Mouse (Mus musculus) adrenal gland, postnatal 0 days (tissue): ENCODE measurements around the gene Pcolce. TPM values are rescaled to one million over a fixed set of nuclear protein-coding genes. Genes with fewer than 3 reads are reported as not detected.

Experiments
- polyA plus RNA-seq: library from polyadenylated mRNA; unstranded; fragments of >200 nt; fragmentation: Nextera tagmentation; extraction: Ambion mirVana; gene quantifications from 2 replicates; pipeline ENCODE4 v1.2.1, GENCODE M21; 2015

Gene Pcolce
- 331 and 534 TPM in 2 replicates for polyA plus RNA-seq

GRCm38 (mm10) chr5:137613550-137613949, at the start of gene Pcolce:
TSS of gene Pcolce (minus strand) at chr5:137613784.

GRCm38 (mm10) chr5:137645652-137646091, 32.1 kb upstream of the Pcolce start, which contains the start of gene Irs3:
TSS of gene Irs3 (minus strand) at chr5:137645714.

GRCm38 (mm10) chr5:137641054-137641453, 27.5 kb upstream of the Pcolce start, which contains the start of gene Sap25:
TSS of gene Sap25 (plus strand) at chr5:137641334.

GRCm38 (mm10) chr5:137628498-137629305, 15.1 kb upstream of the Pcolce start, which contains the start of the genes Fbxo24, Lrch4 and Gm20605:
TSS of gene Fbxo24 (minus strand) at chr5:137629002.
TSS of gene Lrch4 (plus strand) at chr5:137629121.
TSS of gene Gm20605 (plus strand) at chr5:137629175.

GRCm38 (mm10) chr5:137600619-137601364, 12.8 kb downstream of the Pcolce start, which contains the start of gene Mospd3:
TSS of gene Mospd3 (minus strand) at chr5:137601058.

GRCm38 (mm10) chr5:137569665-137570064, 43.9 kb downstream of the Pcolce start, which contains the start of gene Tfr2:
TSS of gene Tfr2 (plus strand) at chr5:137569840.

Other genes starting within 250 kb of the Pcolce start
- 0.07 and 0.11 TPM in 2 replicates for gene Zan, start 136.7 kb downstream of the Pcolce start, polyA plus RNA-seq
- gene Pop7, start 111.3 kb downstream of the Pcolce start, polyA plus RNA-seq, result 37.0 and 47.6 TPM in 2 replicates
- gene Gigyf1, start 95.2 kb downstream of the Pcolce start, polyA plus RNA-seq, result 7.4 and 11.0 TPM in 2 replicates
- not detected in 2 replicates for gene Epo, start 80.5 kb downstream of the Pcolce start, polyA plus RNA-seq
- 376 and 471 TPM in 2 replicates for gene Gnb2, start 80.3 kb downstream of the Pcolce start, polyA plus RNA-seq
- gene Actl6b, start 60.3 kb downstream of the Pcolce start, polyA plus RNA-seq, result 12.9 and 24.4 TPM in 2 replicates
- gene Tfr2, start 43.9 kb downstream of the Pcolce start, polyA plus RNA-seq, result 5.8 and 6.5 TPM in 2 replicates
- gene Mospd3, start 12.7 kb downstream of the Pcolce start, polyA plus RNA-seq, result 47.4 and 59.0 TPM in 2 replicates
- 0.40 and 0.71 TPM in 2 replicates for gene Fbxo24, start 15.2 kb upstream of the Pcolce start, polyA plus RNA-seq
- gene Lrch4, start 15.3 kb upstream of the Pcolce start, polyA plus RNA-seq, result 27.2 and 31.5 TPM in 2 replicates
- 3.2 and 3.4 TPM in 2 replicates for gene Gm20605, start 15.4 kb upstream of the Pcolce start, polyA plus RNA-seq
- 2.9 and 5.4 TPM in 2 replicates for gene Sap25, start 27.6 kb upstream of the Pcolce start, polyA plus RNA-seq
- gene Irs3, start 31.9 kb upstream of the Pcolce start, polyA plus RNA-seq, result 0.38 and 0.50 TPM in 2 replicates
- 14.8 and 23.8 TPM in 2 replicates for gene Agfg2, start 70.9 kb upstream of the Pcolce start, polyA plus RNA-seq
- 3.8 and 6.3 TPM in 2 replicates for gene Nyap1, start 127.8 kb upstream of the Pcolce start, polyA plus RNA-seq
- gene Tsc22d4, start 131.9 kb upstream of the Pcolce start, polyA plus RNA-seq, result 93.4 and 119 TPM in 2 replicates
- 46.4 and 54.3 TPM in 2 replicates for gene Ppp1r35, start 165.1 kb upstream of the Pcolce start, polyA plus RNA-seq
- 14.9 and 16.9 TPM in 2 replicates for gene Mepce, start 173.9 kb upstream of the Pcolce start, polyA plus RNA-seq
- 6.2 and 7.8 TPM in 2 replicates for gene Zcwpw1, start 174.0 kb upstream of the Pcolce start, polyA plus RNA-seq
- gene Pilra, start 222.5 kb upstream of the Pcolce start, polyA plus RNA-seq, result 2.0 and 2.2 TPM in 2 replicates
- gene Pilrb1, start 244.3 kb upstream of the Pcolce start, polyA plus RNA-seq, result 2.3 and 3.0 TPM in 2 replicates